Mouse (Mus musculus): Measurements from ENCODE around the gene Syngr3. TPM values are rescaled to one million over a fixed set of nuclear protein-coding genes. Genes with fewer than 3 reads are reported as not detected.
"Not testable (repeated sequence)": the region's sequence is repeated elsewhere in the genome, so short reads cannot be mapped to it uniquely, and the experiment has no call there.

The Syngr3 gene
- total RNA-seq, 1 experiment from 2014 or later = not detected

GRCm38 (mm10) chr17:24722220-24722924, 32.6 kb upstream of the Syngr3 start:
- ATAC-seq (replicated peaks; ENCODE audit: insufficient number of reproducible peaks, low FRiP score, low TSS enrichment, poor library complexity, severe bottlenecking) = no peak

GRCm38 (mm10) chr17:24721383-24721955, 31.7 kb upstream of the Syngr3 start:
- ATAC-seq (replicated peaks; ENCODE audit: insufficient number of reproducible peaks, low FRiP score, low TSS enrichment, poor library complexity, severe bottlenecking) = not testable (repeated sequence)

- not testable (repeated sequence) for ATAC-seq (replicated peaks; ENCODE audit: insufficient number of reproducible peaks, low FRiP score, low TSS enrichment, poor library complexity, severe bottlenecking)
Measured at GRCm38 (mm10) chr17:24720616-24721015, 30.9 kb upstream of the Syngr3 start.

GRCm38 (mm10) chr17:24719494-24720222, 29.9 kb upstream of the Syngr3 start:
- ATAC-seq (replicated peaks; ENCODE audit: insufficient number of reproducible peaks, low FRiP score, low TSS enrichment, poor library complexity, severe bottlenecking) = peak; percentile 89

GRCm38 (mm10) chr17:24718938-24719337, 29.2 kb upstream of the Syngr3 start:
- not testable (repeated sequence) for ATAC-seq (replicated peaks; ENCODE audit: insufficient number of reproducible peaks, low FRiP score, low TSS enrichment, poor library complexity, severe bottlenecking)

- ATAC-seq (replicated peaks; ENCODE audit: insufficient number of reproducible peaks, low FRiP score, low TSS enrichment, poor library complexity, severe bottlenecking) = no peak
Measured at GRCm38 (mm10) chr17:24717943-24718342, 28.2 kb upstream of the Syngr3 start, which contains the start of the genes Rnf151 and Rps2. TSS of gene Rnf151 (minus strand) at chr17:24718063. TSS of gene Rps2 (plus strand) at chr17:24718116.

GRCm38 (mm10) chr17:24716166-24716682, 26.5 kb upstream of the Syngr3 start:
- ATAC-seq (replicated peaks; ENCODE audit: insufficient number of reproducible peaks, low FRiP score, low TSS enrichment, poor library complexity, severe bottlenecking) = no peak

GRCm38 (mm10) chr17:24715556-24715955, 25.8 kb upstream of the Syngr3 start:
- ATAC-seq (replicated peaks; ENCODE audit: insufficient number of reproducible peaks, low FRiP score, low TSS enrichment, poor library complexity, severe bottlenecking) = no peak

GRCm38 (mm10) chr17:24708646-24709045, 18.9 kb upstream of the Syngr3 start:
- peak; percentile 62 for ATAC-seq (replicated peaks; ENCODE audit: insufficient number of reproducible peaks, low FRiP score, low TSS enrichment, poor library complexity, severe bottlenecking)

GRCm38 (mm10) chr17:24707801-24708425, 18.2 kb upstream of the Syngr3 start:
- ATAC-seq (replicated peaks; ENCODE audit: insufficient number of reproducible peaks, low FRiP score, low TSS enrichment, poor library complexity, severe bottlenecking) = no peak

- peak; percentile 91 for ATAC-seq (replicated peaks; ENCODE audit: insufficient number of reproducible peaks, low FRiP score, low TSS enrichment, poor library complexity, severe bottlenecking)
Measured at GRCm38 (mm10) chr17:24706982-24707800, 17.4 kb upstream of the Syngr3 start, which contains the start of gene Tbl3. TSS of gene Tbl3 (minus strand) at chr17:24707660.

- ATAC-seq (replicated peaks; ENCODE audit: insufficient number of reproducible peaks, low FRiP score, low TSS enrichment, poor library complexity, severe bottlenecking) = no peak
Measured at GRCm38 (mm10) chr17:24705821-24706220, 16.1 kb upstream of the Syngr3 start.

GRCm38 (mm10) chr17:24701251-24701650, 11.5 kb upstream of the Syngr3 start:
- ATAC-seq (replicated peaks; ENCODE audit: insufficient number of reproducible peaks, low FRiP score, low TSS enrichment, poor library complexity, severe bottlenecking) = no peak

GRCm38 (mm10) chr17:24699473-24699872, 9.7 kb upstream of the Syngr3 start:
- ATAC-seq (replicated peaks; ENCODE audit: insufficient number of reproducible peaks, low FRiP score, low TSS enrichment, poor library complexity, severe bottlenecking) = no peak

GRCm38 (mm10) chr17:24698715-24699114, 9.0 kb upstream of the Syngr3 start:
- no peak for ATAC-seq (replicated peaks; ENCODE audit: insufficient number of reproducible peaks, low FRiP score, low TSS enrichment, poor library complexity, severe bottlenecking)

GRCm38 (mm10) chr17:24697985-24698384, 8.2 kb upstream of the Syngr3 start:
- ATAC-seq (replicated peaks; ENCODE audit: insufficient number of reproducible peaks, low FRiP score, low TSS enrichment, poor library complexity, severe bottlenecking) = no peak

- ATAC-seq (replicated peaks; ENCODE audit: insufficient number of reproducible peaks, low FRiP score, low TSS enrichment, poor library complexity, severe bottlenecking) = peak; percentile 41
Measured at GRCm38 (mm10) chr17:24696011-24696697, 6.4 kb upstream of the Syngr3 start, which contains the start of the genes Gfer and Noxo1. TSS of gene Gfer (minus strand) at chr17:24696156. TSS of gene Noxo1 (plus strand) at chr17:24696234.
